Mouse (Mus musculus) adrenal gland, postnatal 36 days (tissue): Measurements from ENCODE around the gene Gdpd1. TPM values are rescaled to one million over a fixed set of nuclear protein-coding genes. Genes with fewer than 3 reads are reported as not detected.

ENCODE experiments used
- DNase-seq, 2 experiments: peaks; one replicate each; pipeline ENCODE4 v3.0.0; 2021; ENCODE audit warnings: mixed read lengths in 1 of 2
- microRNA-seq: library from miRNA; unstranded; fragments of <30 nt; microRNA quantifications from one replicate; pipeline ENCODE4 v1.2.0, GENCODE M21; 2021
- total RNA-seq, 2 experiments: library from RNA; stranded (reverse); gene quantifications; 2 replicates each; pipeline ENCODE4 v1.2.3; 2021

Gene Gdpd1
- total RNA-seq, 2 experiments from 2014 or later = 4.2 to 4.5 TPM

DNA sequence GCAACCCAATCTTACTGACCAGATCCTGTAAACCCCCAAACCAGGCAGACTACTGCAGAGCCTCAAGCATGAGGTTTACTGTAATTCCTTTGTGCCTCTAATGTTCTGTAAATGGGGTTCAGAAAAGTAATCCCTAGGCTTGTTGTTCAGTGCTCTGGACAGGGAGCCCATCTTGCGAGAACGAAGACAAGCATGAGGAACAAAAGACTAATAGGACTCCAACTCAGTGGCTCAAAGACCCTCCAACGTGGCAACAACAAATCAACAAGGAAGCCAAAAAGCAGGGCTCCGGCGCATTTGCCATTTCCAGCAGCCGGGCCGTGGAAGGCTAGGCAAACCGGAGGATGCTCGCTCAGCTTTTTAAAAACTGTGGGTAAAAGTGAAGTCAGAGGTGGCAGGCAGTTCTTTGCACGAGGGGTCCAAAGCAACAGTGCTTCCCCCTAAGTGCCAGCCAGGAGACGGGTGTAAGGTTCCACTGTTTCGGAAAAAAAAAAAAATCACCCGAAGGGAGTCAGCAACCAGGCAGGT, 81.3 kb downstream of the Gdpd1 start:
- DNase-seq = peak in 1 of 2 experiments; percentile 33

DNA sequence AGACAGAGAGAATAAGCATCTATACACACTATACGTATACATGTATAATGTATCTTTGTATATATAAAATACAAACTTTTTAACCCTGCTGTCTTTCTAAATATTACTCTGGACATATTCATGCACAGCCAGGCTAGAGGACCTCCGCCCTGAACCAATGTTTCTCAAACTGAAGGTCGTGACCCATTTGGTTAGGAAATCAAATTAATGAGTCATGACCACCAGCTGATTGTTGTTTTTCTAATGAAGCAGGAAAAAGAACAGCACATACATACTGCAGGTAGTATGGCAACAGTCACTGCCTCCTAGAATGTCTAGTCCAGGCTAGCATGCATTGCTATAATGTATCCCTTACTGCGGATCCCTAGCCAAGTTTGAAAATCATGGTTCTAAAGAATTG, 82.6 kb downstream of the Gdpd1 start:
- peak in 1 of 2 experiments; percentile 31 for DNase-seq

GRCm38 (mm10) chr11:86990309-86990708, 83.6 kb downstream of the Gdpd1 start:
- DNase-seq = no peak

GRCm38 (mm10) chr11:86984990-86985389, 88.9 kb downstream of the Gdpd1 start:
- DNase-seq = no peak

Small RNA genes within 50 kb of the gene (microRNA-seq; reads per million reads assigned to microRNA genes)
- 794 reads per million, percentile 76 among the genes with 10 or more reads in this experiment for gene Mir301

Other genes with a start within 250 kb of the Gdpd1 start
- gene Ypel2, start 80.4 kb downstream of the Gdpd1 start, total RNA-seq = 10 to 100 TPM; 12.2 to 39.6 TPM
- 10 to 100 TPM; 19.5 to 19.6 TPM for gene Smg8, start 12.7 kb upstream of the Gdpd1 start, total RNA-seq
- gene Prr11, start 34.6 kb upstream of the Gdpd1 start, total RNA-seq = 1 to 10 TPM; 1.3 to 1.8 TPM
- gene Ska2, start 35.2 kb upstream of the Gdpd1 start, total RNA-seq = 1 to 10 TPM; 7.5 to 7.6 TPM
- 10 to 100 TPM; 16.4 to 18.5 TPM for gene Trim37, start 53.0 kb upstream of the Gdpd1 start, total RNA-seq